Mouse (Mus musculus): ENCODE results near the gene Neurog3. TPM values are rescaled to one million over a fixed set of nuclear protein-coding genes. Genes with fewer than 3 reads are reported as not detected.

Gene Neurog3
- polyA plus RNA-seq, 1 experiment = 0.17 TPM

DNA sequence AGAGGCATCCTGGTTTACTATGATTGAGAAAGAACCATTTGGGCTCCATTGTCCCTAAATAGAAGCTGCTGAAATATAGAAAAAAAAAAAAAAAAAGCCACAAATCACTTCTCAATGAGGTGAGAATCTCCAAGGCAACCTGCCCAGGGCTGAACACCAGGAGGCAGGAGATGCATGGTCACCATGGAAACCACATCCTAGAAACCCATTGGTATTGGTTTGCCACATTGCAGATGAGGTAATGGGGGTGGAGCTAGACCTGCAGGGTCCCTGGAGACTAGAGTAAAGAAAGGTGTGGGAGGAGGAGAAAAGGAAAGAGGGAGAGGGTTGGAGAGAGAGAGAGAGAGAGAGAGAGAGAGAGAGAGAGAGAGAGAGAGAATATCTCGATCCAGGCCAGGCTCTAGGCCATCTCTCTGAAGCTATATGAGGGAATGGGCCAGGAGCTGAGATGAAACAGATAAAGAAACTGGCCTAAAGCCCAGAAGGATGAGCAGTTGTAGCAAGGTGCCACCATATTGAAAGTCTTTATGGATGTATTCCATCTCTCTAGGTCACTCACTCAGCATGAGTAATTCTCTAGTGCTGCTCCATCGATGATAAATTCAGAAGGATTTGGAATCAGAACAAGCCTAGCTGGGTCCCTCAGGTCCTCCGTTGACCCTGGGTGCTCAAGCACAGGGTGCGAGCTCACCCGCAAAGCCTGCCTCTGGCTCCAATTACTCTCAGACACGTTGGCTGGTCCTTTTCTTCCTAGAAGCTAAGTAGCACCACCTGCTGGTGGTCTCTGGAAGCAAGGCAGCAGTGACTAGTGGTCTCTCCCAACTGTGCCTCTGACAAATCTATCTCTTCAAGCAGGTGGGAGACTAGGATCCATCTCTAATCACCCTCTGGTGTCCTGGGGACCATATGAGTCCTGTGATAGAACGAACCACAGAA is 31.1 kb upstream of the Neurog3 start:
- no peak overlapping the region for H3K4me3 ChIP-seq (ENCODE audit: insufficient read depth, low read length)
- TF ChIP-seq CTCF (IDR thresholded peaks at IDR 0.05; ENCODE audit: extremely low read depth, insufficient read depth, low read length) = peak; percentile 79
- no peak for TF ChIP-seq POLR2A (IDR thresholded peaks at IDR 0.05; ENCODE audit: extremely low read depth, insufficient read depth, low read length)
- H3K27ac ChIP-seq (ENCODE audit: insufficient read depth, low read length) = peak overlapping the region; percentile 62; the same call in 1 of the 2 replicates
- peaks cover 9% of the 10 kb centered on the region for H3K4me1 ChIP-seq (ENCODE audit: control insufficient read depth, insufficient read depth, low read length)

DNA sequence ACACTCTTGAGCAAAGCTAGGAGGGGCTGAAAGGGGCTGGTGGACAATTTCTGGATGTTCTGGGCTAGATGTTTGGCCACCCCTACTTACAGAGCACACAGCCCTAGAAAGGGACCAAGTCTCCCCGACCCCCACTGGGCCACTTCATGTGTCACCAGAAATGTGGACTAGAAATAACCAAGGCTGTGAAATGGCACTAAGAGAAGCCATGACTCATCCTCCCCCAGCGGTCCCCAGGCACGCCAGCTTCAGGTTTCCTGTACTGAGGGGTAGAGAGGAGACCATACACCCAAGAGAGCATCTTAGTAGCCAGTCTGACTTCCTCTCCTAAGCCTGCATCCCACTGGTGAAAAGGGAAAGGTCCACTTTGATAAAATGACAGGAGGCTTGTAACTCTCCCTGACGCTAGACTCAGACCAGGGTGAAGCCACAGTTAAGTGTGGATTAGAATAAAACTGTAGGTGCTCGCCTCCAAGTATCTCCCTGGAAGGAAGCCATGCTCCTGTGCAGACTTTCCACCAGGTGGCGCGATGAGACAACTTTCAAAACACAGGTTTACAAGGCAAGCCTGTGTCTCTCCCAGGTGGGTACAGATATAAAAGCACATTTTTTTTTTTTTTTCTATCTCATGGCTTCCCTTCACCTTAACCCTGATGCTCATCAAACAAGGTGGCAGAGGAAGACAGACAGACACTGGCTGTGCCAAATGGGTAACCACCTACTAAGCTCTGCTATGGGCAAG is 27.9 kb upstream of the Neurog3 start:
- peaks cover 9% of the 10 kb centered on the region for H3K4me1 ChIP-seq (ENCODE audit: control insufficient read depth, insufficient read depth, low read length)
- no peak overlapping the region for H3K4me3 ChIP-seq (ENCODE audit: insufficient read depth, low read length)
- H3K27ac ChIP-seq (ENCODE audit: insufficient read depth, low read length) = no peak overlapping the region
- TF ChIP-seq CTCF (IDR thresholded peaks at IDR 0.05; ENCODE audit: extremely low read depth, insufficient read depth, low read length) (peak; percentile 90), POLR2A (IDR thresholded peaks at IDR 0.05; ENCODE audit: extremely low read depth, insufficient read depth, low read length) (no peak)

DNA sequence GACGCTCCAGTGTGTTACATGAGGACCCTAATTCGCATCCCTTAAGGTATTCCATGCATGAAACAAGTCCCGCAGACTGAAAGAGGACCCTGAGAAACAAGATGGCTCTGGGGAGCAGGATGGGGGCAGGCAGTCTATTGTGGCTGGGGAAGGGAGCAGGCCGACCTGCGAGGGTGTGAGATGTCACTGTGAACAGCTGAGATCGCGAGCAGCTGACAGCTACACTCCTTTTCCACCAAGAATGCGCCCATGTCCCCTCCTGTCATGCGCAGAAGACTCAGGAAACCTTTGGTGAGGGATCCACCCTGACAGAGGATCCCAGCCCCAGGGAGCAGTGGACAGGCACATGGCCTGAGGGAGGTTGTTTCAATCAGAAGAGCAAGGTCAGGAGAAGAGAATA is 25.8 kb upstream of the Neurog3 start:
- H3K4me1 ChIP-seq (ENCODE audit: control insufficient read depth, insufficient read depth, low read length) = peaks cover 3% of the 10 kb centered on the region; the same call in 1 of the 2 replicates
- TF ChIP-seq CTCF (IDR thresholded peaks at IDR 0.05; ENCODE audit: extremely low read depth, insufficient read depth, low read length) (no peak), POLR2A (IDR thresholded peaks at IDR 0.05; ENCODE audit: extremely low read depth, insufficient read depth, low read length) (no peak)
- H3K4me3 ChIP-seq (ENCODE audit: insufficient read depth, low read length) = no peak overlapping the region
- no peak overlapping the region for H3K27ac ChIP-seq (ENCODE audit: insufficient read depth, low read length)

DNA sequence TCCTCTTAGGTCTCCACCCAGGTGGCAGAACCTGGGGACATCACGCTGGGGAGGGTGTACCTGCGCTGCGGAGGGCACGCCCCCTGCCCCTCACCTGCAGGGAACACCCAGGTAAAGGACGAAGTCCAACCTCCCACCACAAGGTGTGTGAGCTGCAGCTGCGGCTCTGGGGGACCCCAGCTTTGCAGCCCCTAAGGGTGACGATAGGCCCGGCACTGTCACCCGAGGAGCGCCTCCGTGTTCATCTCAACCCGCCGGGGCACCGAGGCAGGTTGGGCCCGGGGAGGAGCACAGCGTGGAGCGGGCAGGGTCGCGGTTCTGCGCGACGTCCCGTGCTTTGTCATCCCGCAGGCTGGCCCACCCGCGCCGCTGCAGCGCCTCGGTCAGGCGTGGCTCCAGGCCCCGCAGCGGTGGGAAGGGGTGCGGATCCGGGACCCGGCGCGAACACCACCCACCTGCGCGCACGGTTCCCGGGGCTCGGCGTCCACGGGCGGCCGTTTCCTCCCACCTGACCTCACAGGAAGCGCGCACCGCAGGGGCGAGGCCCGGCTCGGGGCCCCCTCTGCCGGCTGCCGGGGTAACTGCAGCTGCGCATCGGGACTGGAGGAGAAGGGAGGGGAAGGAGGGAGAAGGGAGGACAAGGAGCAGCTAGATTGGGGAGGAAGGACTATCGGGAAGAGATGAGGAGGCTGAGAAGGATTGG is 22.2 kb upstream of the Neurog3 start:
- TF ChIP-seq CTCF (IDR thresholded peaks at IDR 0.05; ENCODE audit: extremely low read depth, insufficient read depth, low read length) (peak; percentile 55), POLR2A (IDR thresholded peaks at IDR 0.05; ENCODE audit: extremely low read depth, insufficient read depth, low read length) (no peak)
- peak overlapping the region; percentile 72 for H3K4me3 ChIP-seq (ENCODE audit: insufficient read depth, low read length)
- peaks cover 3% of the 10 kb centered on the region; the same call in 1 of the 2 replicates for H3K4me1 ChIP-seq (ENCODE audit: control insufficient read depth, insufficient read depth, low read length)
- peak overlapping the region; percentile 77 for H3K27ac ChIP-seq (ENCODE audit: insufficient read depth, low read length)

DNA sequence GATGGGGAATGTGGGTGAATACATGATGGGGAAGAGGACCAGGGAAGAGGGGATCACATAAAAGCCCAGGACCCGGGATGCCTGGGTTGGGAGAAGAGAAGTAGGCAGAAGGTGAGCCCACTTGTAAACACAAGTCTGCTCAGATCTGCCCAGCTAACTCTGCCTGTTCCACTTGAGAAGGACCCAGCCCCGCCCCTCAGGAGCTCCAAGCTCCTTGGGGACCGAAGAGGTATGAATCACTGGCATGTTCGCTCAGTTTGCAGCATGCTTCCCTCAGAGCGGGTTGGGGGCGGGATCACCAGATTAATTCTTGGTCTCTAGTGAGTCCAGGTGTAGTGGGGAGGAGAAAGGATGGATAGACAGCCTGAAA is 21.7 kb upstream of the Neurog3 start:
- peak overlapping the region; percentile 72 for H3K4me3 ChIP-seq (ENCODE audit: insufficient read depth, low read length)
- peaks cover 3% of the 10 kb centered on the region; the same call in 1 of the 2 replicates for H3K4me1 ChIP-seq (ENCODE audit: control insufficient read depth, insufficient read depth, low read length)
- no peak for TF ChIP-seq POLR2A (IDR thresholded peaks at IDR 0.05; ENCODE audit: extremely low read depth, insufficient read depth, low read length)
- no peak for TF ChIP-seq CTCF (IDR thresholded peaks at IDR 0.05; ENCODE audit: extremely low read depth, insufficient read depth, low read length)
- H3K27ac ChIP-seq (ENCODE audit: insufficient read depth, low read length) = no peak overlapping the region

DNA sequence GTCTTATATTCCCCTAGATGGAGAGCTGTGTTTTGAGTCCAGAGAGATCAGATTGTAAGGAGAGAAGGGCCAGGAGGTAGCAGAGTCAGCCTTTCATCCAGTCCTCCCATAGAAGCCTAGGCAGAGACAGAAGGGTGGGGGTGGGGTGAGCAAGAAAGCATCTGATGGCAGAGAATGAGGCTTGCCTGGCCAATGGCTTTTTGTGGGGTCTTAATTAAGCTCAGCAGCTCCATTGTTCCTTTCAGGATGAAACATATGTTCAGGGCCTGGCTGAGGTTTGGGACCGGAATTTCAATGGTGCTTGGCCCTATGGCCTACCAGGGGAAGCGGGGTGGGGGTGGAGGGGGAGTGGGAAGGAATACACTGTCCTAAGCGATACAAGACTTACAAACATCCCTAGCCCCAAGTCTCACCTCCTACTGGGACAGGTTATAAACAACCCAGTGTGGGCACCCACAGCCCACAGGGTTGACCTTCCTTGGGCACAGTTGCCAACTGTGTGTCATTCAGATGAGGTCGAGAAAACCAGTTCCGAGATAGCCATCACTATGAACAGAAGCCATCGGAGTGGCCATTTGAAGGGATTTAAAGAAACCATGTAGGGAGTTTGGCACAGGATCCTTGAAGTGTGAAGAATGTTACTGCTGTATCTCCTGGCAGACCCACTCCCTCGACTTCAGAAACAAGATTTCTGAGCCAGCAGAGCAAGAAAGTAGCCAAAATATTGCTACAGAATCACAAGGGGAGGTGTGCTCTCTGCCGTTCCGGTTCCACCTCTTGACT is 18.8 kb upstream of the Neurog3 start:
- H3K27ac ChIP-seq (ENCODE audit: insufficient read depth, low read length) = no peak overlapping the region
- H3K4me3 ChIP-seq (ENCODE audit: insufficient read depth, low read length) = no peak overlapping the region
- TF ChIP-seq POLR2A (IDR thresholded peaks at IDR 0.05; ENCODE audit: extremely low read depth, insufficient read depth, low read length) (no peak), CTCF (IDR thresholded peaks at IDR 0.05; ENCODE audit: extremely low read depth, insufficient read depth, low read length) (no peak)
- peaks cover 3% of the 10 kb centered on the region; the same call in 1 of the 2 replicates for H3K4me1 ChIP-seq (ENCODE audit: control insufficient read depth, insufficient read depth, low read length)

DNA sequence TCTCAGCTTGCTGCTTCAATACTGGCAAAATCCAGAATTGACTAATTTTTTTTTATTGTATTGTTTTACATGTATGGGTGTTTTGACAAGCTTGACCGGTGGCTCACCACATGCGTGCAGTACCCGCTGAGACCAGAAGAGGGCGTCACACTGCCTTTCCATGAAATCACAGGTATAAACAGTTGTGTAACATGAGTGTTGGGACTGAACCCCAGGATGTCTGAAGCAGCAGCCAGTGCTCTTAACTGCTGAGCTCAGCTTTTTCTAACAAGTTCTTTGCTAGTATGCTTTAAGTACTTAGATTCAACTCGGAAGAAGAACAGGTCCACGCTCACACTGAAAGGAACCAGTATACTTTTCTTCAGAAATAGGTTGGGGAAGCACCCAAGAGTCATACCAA is 5.8 kb upstream of the Neurog3 start:
- no peak overlapping the region for H3K27ac ChIP-seq (ENCODE audit: insufficient read depth, low read length)
- no peaks in the 10 kb centered on the region for H3K4me1 ChIP-seq (ENCODE audit: control insufficient read depth, insufficient read depth, low read length)
- TF ChIP-seq POLR2A (IDR thresholded peaks at IDR 0.05; ENCODE audit: extremely low read depth, insufficient read depth, low read length) (no peak), CTCF (IDR thresholded peaks at IDR 0.05; ENCODE audit: extremely low read depth, insufficient read depth, low read length) (peak; percentile 42)
- no peak overlapping the region for H3K4me3 ChIP-seq (ENCODE audit: insufficient read depth, low read length)

DNA sequence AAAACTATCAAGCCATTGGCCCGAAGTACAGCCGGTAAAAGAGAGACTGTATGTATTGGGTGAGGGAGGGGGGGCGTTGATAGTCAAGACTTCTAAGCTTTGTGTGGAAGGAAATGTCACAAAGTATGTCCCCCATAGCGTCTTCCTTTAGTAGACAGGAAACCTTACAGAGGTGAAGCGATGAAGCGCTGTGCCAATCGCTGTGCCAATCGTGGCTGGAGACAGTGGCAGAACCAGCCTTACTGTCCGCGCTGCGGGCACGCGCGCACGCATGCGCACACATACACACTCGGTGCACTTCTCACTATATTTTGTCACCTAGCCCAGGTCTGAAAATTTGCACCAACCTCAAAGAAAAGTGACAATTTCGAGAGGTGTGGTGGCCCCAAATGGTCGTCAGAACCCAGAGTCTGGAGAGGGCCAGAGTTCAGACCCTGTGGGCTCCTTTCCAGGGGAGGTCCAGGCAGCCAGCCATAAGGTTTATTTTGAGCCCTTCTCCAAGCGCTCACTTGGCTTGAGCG is 5.1 kb upstream of the Neurog3 start:
- TF ChIP-seq CTCF (IDR thresholded peaks at IDR 0.05; ENCODE audit: extremely low read depth, insufficient read depth, low read length) = no peak
- no peak for TF ChIP-seq POLR2A (IDR thresholded peaks at IDR 0.05; ENCODE audit: extremely low read depth, insufficient read depth, low read length)
- H3K4me1 ChIP-seq (ENCODE audit: control insufficient read depth, insufficient read depth, low read length) = no peaks in the 10 kb centered on the region
- no peak overlapping the region for H3K4me3 ChIP-seq (ENCODE audit: insufficient read depth, low read length)
- no peak overlapping the region for H3K27ac ChIP-seq (ENCODE audit: insufficient read depth, low read length)

All from cortical plate, adult 2 months (tissue).